Mouse (Mus musculus): ENCODE data around the gene Xrra1. TPM values are rescaled to one million over a fixed set of nuclear protein-coding genes. Genes with fewer than 3 reads are reported as not detected.

Gene Xrra1
- polyA plus RNA-seq, 1 experiment = 268 TPM

GRCm38 (mm10) chr7:99864241-99865028 is 5.5 kb downstream of the Xrra1 start:
- Histone ChIP-seq H3K36me3 (ENCODE audit: control insufficient read depth, insufficient read depth, low read length) (no peaks in the 10 kb centered on the region; the same call in 1 of the 2 replicates), H3K4me1 (ENCODE audit: control insufficient read depth, insufficient read depth, low read length) (no peaks in the 10 kb centered on the region; the same call in 1 of the 2 replicates), H3K4me3 (ENCODE audit: control insufficient read depth, low read depth, low read length) (peak overlapping the region; percentile 68), H3K27ac (ENCODE audit: control insufficient read depth, insufficient read depth, low read depth, low read length) (no peak overlapping the region), H3K27me3 (ENCODE audit: control insufficient read depth, insufficient read depth, low read length) (no peaks in the 10 kb centered on the region)
- TF ChIP-seq CTCF (IDR thresholded peaks at IDR 0.05; ENCODE audit: control insufficient read depth, insufficient read depth, insufficient replicate concordance, low read depth, low read length) (no peak), POLR2A (IDR thresholded peaks at IDR 0.05; ENCODE audit: control insufficient read depth, low read depth, low read length) (no peak)

GRCm38 (mm10) chr7:99865219-99865618 is 6.3 kb downstream of the Xrra1 start:
- TF ChIP-seq POLR2A (IDR thresholded peaks at IDR 0.05; ENCODE audit: control insufficient read depth, low read depth, low read length) (no peak), CTCF (IDR thresholded peaks at IDR 0.05; ENCODE audit: control insufficient read depth, insufficient read depth, insufficient replicate concordance, low read depth, low read length) (no peak)
- no peak overlapping the region for H3K27ac ChIP-seq (ENCODE audit: control insufficient read depth, insufficient read depth, low read depth, low read length)
- no peaks in the 10 kb centered on the region for H3K27me3 ChIP-seq (ENCODE audit: control insufficient read depth, insufficient read depth, low read length)
- H3K4me1 ChIP-seq (ENCODE audit: control insufficient read depth, insufficient read depth, low read length) = no peaks in the 10 kb centered on the region; the same call in 1 of the 2 replicates
- no peak overlapping the region for H3K4me3 ChIP-seq (ENCODE audit: control insufficient read depth, low read depth, low read length)
- no peaks in the 10 kb centered on the region; the same call in 1 of the 2 replicates for H3K36me3 ChIP-seq (ENCODE audit: control insufficient read depth, insufficient read depth, low read length)

- Histone ChIP-seq H3K36me3 (ENCODE audit: control insufficient read depth, insufficient read depth, low read length) (no peaks in the 10 kb centered on the region), H3K27ac (ENCODE audit: control insufficient read depth, insufficient read depth, low read depth, low read length) (no peak overlapping the region), H3K4me1 (ENCODE audit: control insufficient read depth, insufficient read depth, low read length) (no peaks in the 10 kb centered on the region), H3K4me3 (ENCODE audit: control insufficient read depth, low read depth, low read length) (no peak overlapping the region), H3K27me3 (ENCODE audit: control insufficient read depth, insufficient read depth, low read length) (no peaks in the 10 kb centered on the region)
- no peak for TF ChIP-seq POLR2A (IDR thresholded peaks at IDR 0.05; ENCODE audit: control insufficient read depth, low read depth, low read length)
- no peak for TF ChIP-seq CTCF (IDR thresholded peaks at IDR 0.05; ENCODE audit: control insufficient read depth, insufficient read depth, insufficient replicate concordance, low read depth, low read length)
Observed at GRCm38 (mm10) chr7:99869296-99869695, 10.4 kb downstream of the Xrra1 start.

- H3K4me1 ChIP-seq (ENCODE audit: control insufficient read depth, insufficient read depth, low read length) = no peaks in the 10 kb centered on the region
- H3K4me3 ChIP-seq (ENCODE audit: control insufficient read depth, low read depth, low read length) = no peak overlapping the region
- no peaks in the 10 kb centered on the region for H3K36me3 ChIP-seq (ENCODE audit: control insufficient read depth, insufficient read depth, low read length)
- no peaks in the 10 kb centered on the region for H3K27me3 ChIP-seq (ENCODE audit: control insufficient read depth, insufficient read depth, low read length)
- H3K27ac ChIP-seq (ENCODE audit: control insufficient read depth, insufficient read depth, low read depth, low read length) = no peak overlapping the region
- no peak for TF ChIP-seq POLR2A (IDR thresholded peaks at IDR 0.05; ENCODE audit: control insufficient read depth, low read depth, low read length)
- TF ChIP-seq CTCF (IDR thresholded peaks at IDR 0.05; ENCODE audit: control insufficient read depth, insufficient read depth, insufficient replicate concordance, low read depth, low read length) = no peak
Observed at GRCm38 (mm10) chr7:99873965-99874364, 15.0 kb downstream of the Xrra1 start.

- TF ChIP-seq POLR2A (IDR thresholded peaks at IDR 0.05; ENCODE audit: control insufficient read depth, low read depth, low read length) (no peak), CTCF (IDR thresholded peaks at IDR 0.05; ENCODE audit: control insufficient read depth, insufficient read depth, insufficient replicate concordance, low read depth, low read length) (no peak)
- no peaks in the 10 kb centered on the region for H3K36me3 ChIP-seq (ENCODE audit: control insufficient read depth, insufficient read depth, low read length)
- no peaks in the 10 kb centered on the region for H3K4me1 ChIP-seq (ENCODE audit: control insufficient read depth, insufficient read depth, low read length)
- no peak overlapping the region for H3K27ac ChIP-seq (ENCODE audit: control insufficient read depth, insufficient read depth, low read depth, low read length)
- no peak overlapping the region for H3K4me3 ChIP-seq (ENCODE audit: control insufficient read depth, low read depth, low read length)
- H3K27me3 ChIP-seq (ENCODE audit: control insufficient read depth, insufficient read depth, low read length) = no peaks in the 10 kb centered on the region
Observed at GRCm38 (mm10) chr7:99875891-99876290, 17.0 kb downstream of the Xrra1 start.

- Histone ChIP-seq H3K4me1 (ENCODE audit: control insufficient read depth, insufficient read depth, low read length) (no peaks in the 10 kb centered on the region), H3K27ac (ENCODE audit: control insufficient read depth, insufficient read depth, low read depth, low read length) (no peak overlapping the region), H3K36me3 (ENCODE audit: control insufficient read depth, insufficient read depth, low read length) (no peaks in the 10 kb centered on the region), H3K27me3 (ENCODE audit: control insufficient read depth, insufficient read depth, low read length) (no peaks in the 10 kb centered on the region), H3K4me3 (ENCODE audit: control insufficient read depth, low read depth, low read length) (no peak overlapping the region)
- TF ChIP-seq POLR2A (IDR thresholded peaks at IDR 0.05; ENCODE audit: control insufficient read depth, low read depth, low read length) = no peak
- peak; percentile 63; the same call in 1 of the 2 replicates for TF ChIP-seq CTCF (IDR thresholded peaks at IDR 0.05; ENCODE audit: control insufficient read depth, insufficient read depth, insufficient replicate concordance, low read depth, low read length)
Observed at GRCm38 (mm10) chr7:99876345-99876744, 17.4 kb downstream of the Xrra1 start.

- Histone ChIP-seq H3K36me3 (ENCODE audit: control insufficient read depth, insufficient read depth, low read length) (no peaks in the 10 kb centered on the region), H3K27ac (ENCODE audit: control insufficient read depth, insufficient read depth, low read depth, low read length) (no peak overlapping the region), H3K27me3 (ENCODE audit: control insufficient read depth, insufficient read depth, low read length) (no peaks in the 10 kb centered on the region), H3K4me3 (ENCODE audit: control insufficient read depth, low read depth, low read length) (no peak overlapping the region), H3K4me1 (ENCODE audit: control insufficient read depth, insufficient read depth, low read length) (no peaks in the 10 kb centered on the region)
- TF ChIP-seq CTCF (IDR thresholded peaks at IDR 0.05; ENCODE audit: control insufficient read depth, insufficient read depth, insufficient replicate concordance, low read depth, low read length) (no peak), POLR2A (IDR thresholded peaks at IDR 0.05; ENCODE audit: control insufficient read depth, low read depth, low read length) (no peak)
Observed at GRCm38 (mm10) chr7:99878254-99878653, 19.3 kb downstream of the Xrra1 start.
